Mouse (Mus musculus) forebrain, postnatal 0 days (tissue): ENCODE measurements around the gene Zfp212. TPM values are rescaled to one million over a fixed set of nuclear protein-coding genes. Genes with fewer than 3 reads are reported as not detected.

Experiments
- ATAC-seq: fragments of 200-750 bp; cut with Nextera tagmentation; 2 replicates; pipeline ENCODE4 v1.8.0; 2017; ENCODE audit warnings: mild to moderate bottlenecking, moderate library complexity
- DNase-seq: peaks from one replicate; pipeline ENCODE4 v3.0.0-alpha.2; 2015
- H3K27ac ChIP-seq: fragments of 300-500 bp; sonication (generic); 2 replicates; pipeline ENCODE4 v1.5.1; 2014; ENCODE audit warnings: low read depth, mild to moderate bottlenecking, antibody characterized with exemption, low read length, moderate library complexity, mixed read lengths
- H3K27me3 ChIP-seq: fragments of 300-500 bp; sonication (generic); 2 replicates; pipeline ENCODE4 v1.6.1; 2014; ENCODE audit warnings: mild to moderate bottlenecking, low read length, mixed read lengths; ENCODE audit not compliant: insufficient read depth
- H3K36me3 ChIP-seq: fragments of 300-500 bp; sonication (generic); 2 replicates; pipeline ENCODE4 v1.6.1; 2014; ENCODE audit warnings: mild to moderate bottlenecking, moderate library complexity; ENCODE audit not compliant: insufficient read depth
- H3K4me1 ChIP-seq: fragments of 300-500 bp; sonication (generic); 2 replicates; pipeline ENCODE4 v1.6.1; 2014; ENCODE audit warnings: antibody characterized with exemption; ENCODE audit not compliant: insufficient read depth
- H3K4me2 ChIP-seq: fragments of 300-500 bp; sonication (generic); 2 replicates; pipeline ENCODE4 v1.6.1; 2014; ENCODE audit warnings: low read depth, mild to moderate bottlenecking, moderate library complexity
- H3K4me3 ChIP-seq: fragments of 300-500 bp; sonication (generic); 2 replicates; pipeline ENCODE4 v1.5.1; 2014; ENCODE audit warnings: low read depth, low read length, mixed read lengths
- H3K9ac ChIP-seq: fragments of 300-500 bp; sonication (generic); 2 replicates; pipeline ENCODE4 v1.6.1; 2014; ENCODE audit warnings: mild to moderate bottlenecking
- H3K9me3 ChIP-seq: fragments of 300-500 bp; sonication (generic); 2 replicates; pipeline ENCODE4 v1.6.1; 2016; ENCODE audit warnings: low read length
- CTCF ChIP-seq: sonication (generic); IDR thresholded peaks from 2 replicates; pipeline ENCODE4 v1.5.1; 2016; ENCODE audit warnings: antibody characterized with exemption, control low read depth, low read depth
- WGBS: fragments of 180-500 bp; shearing (Covaris S2); extraction: QIAGEN DNeasy Blood & Tissue Kit; methylation state at CpG from one replicate; pipeline ENCODE4 v1.1.7; 2014; 5-methylcytosine and 5-hydroxymethylcytosine counted together
- polyA plus RNA-seq: library from polyadenylated mRNA; unstranded; fragments of >200 nt; fragmentation: Nextera tagmentation; extraction: Ambion mirVana; gene quantifications from 2 replicates; pipeline ENCODE4 v1.2.1, GENCODE M21; 2015
- total RNA-seq: library from RNA; depleted of rRNA; stranded (reverse); fragments of >200 nt; gene quantifications from 2 replicates; pipeline ENCODE4 v1.2.3, GENCODE M21; 2014; rRNA removed

Gene Zfp212
- total RNA-seq = 12.8 and 17.0 TPM in 2 replicates
- polyA plus RNA-seq = 19.3 and 21.8 TPM in 2 replicates

- DNase-seq (peak; percentile 94), ATAC-seq (peak; percentile 98)
- Histone ChIP-seq H3K9me3 (no peaks in the 10 kb centered on the region), H3K27me3 (no peaks in the 10 kb centered on the region), H3K36me3 (no peaks in the 10 kb centered on the region), H3K27ac (peak within 1 kb of the TSS; percentile 95), H3K4me3 (peak within 1 kb of the TSS; percentile 63), H3K9ac (peak within 1 kb of the TSS; percentile 66), H3K4me1 (peaks cover 10% of the 10 kb centered on the region), H3K4me2 (peak within 1 kb of the TSS; percentile 76)
- peak; percentile 81 for TF ChIP-seq CTCF
- WGBS = under 1% methylated on average over 67 of the region's 67 CpGs
These were observed at the start of gene Zfp212 for GRCm38 (mm10) chr6:47920447-47921340. TSS of gene Zfp212 (plus strand) at chr6:47920476.

GRCm38 (mm10) chr6:47872266-47872665, 48.0 kb upstream of the Zfp212 start:
- H3K9me3 ChIP-seq = no peaks in the 10 kb centered on the region
- 90% methylated on average over 5 of the region's 5 CpGs for whole genome bisulfite sequencing
- ATAC-seq (no peak), DNase-seq (no peak)
- TF ChIP-seq CTCF = no peak
- no peak overlapping the region for H3K27ac ChIP-seq
- no peak overlapping the region for H3K9ac ChIP-seq
- H3K27me3 ChIP-seq = no peaks in the 10 kb centered on the region
- peaks cover 20% of the 10 kb centered on the region for H3K36me3 ChIP-seq
- no peak overlapping the region for H3K4me3 ChIP-seq
- no peak overlapping the region for H3K4me2 ChIP-seq
- no peaks in the 10 kb centered on the region for H3K4me1 ChIP-seq

GRCm38 (mm10) chr6:47877058-47877457, 43.2 kb upstream of the Zfp212 start, which contains the start of gene Zfp282:
TSS of gene Zfp282 (plus strand) at chr6:47877204.
- no peak for ATAC-seq
- no peaks in the 10 kb centered on the region for H3K27me3 ChIP-seq
- peak within 1 kb of the TSS; percentile 66 for H3K4me3 ChIP-seq
- peaks cover 19% of the 10 kb centered on the region for H3K36me3 ChIP-seq
- H3K4me1 ChIP-seq = 0 out of 2 replicates have a peak, but pooled peaks cover 7% of the 10 kb centered on the region
- H3K4me2 ChIP-seq = peak within 1 kb of the TSS; percentile 64
- WGBS = 8% methylated on average over 9 of the region's 9 CpGs
- peak within 1 kb of the TSS; percentile 96 for H3K27ac ChIP-seq
- DNase-seq = no peak
- no peak for TF ChIP-seq CTCF
- H3K9ac ChIP-seq = peak within 1 kb of the TSS; percentile 79
- H3K9me3 ChIP-seq = no peaks in the 10 kb centered on the region

- peak overlapping the region; percentile 96 for H3K27ac ChIP-seq
- peak; percentile 98 for ATAC-seq
- H3K9ac ChIP-seq = peak overlapping the region; percentile 79
- peak overlapping the region; percentile 64 for H3K4me2 ChIP-seq
- peak overlapping the region; percentile 66 for H3K4me3 ChIP-seq
- H3K27me3 ChIP-seq = no peaks in the 10 kb centered on the region
- WGBS = 2% methylated on average over 69 of the region's 71 CpGs
- H3K4me1 ChIP-seq = 0 out of 2 replicates have a peak, but pooled peaks cover 7% of the 10 kb centered on the region
- no peaks in the 10 kb centered on the region for H3K9me3 ChIP-seq
- H3K36me3 ChIP-seq = peaks cover 24% of the 10 kb centered on the region
- peak; percentile 89 for DNase-seq
- peak; percentile 73 for TF ChIP-seq CTCF
These were observed 42.7 kb upstream of the Zfp212 start for GRCm38 (mm10) chr6:47877461-47878132.

GRCm38 (mm10) chr6:47878133-47878514, 42.2 kb upstream of the Zfp212 start:
- H3K36me3 ChIP-seq = peaks cover 29% of the 10 kb centered on the region
- ATAC-seq (no peak), DNase-seq (peak; percentile 60)
- H3K27me3 ChIP-seq = no peaks in the 10 kb centered on the region
- TF ChIP-seq CTCF = no peak
- H3K9ac ChIP-seq = peak overlapping the region; percentile 79
- H3K9me3 ChIP-seq = no peaks in the 10 kb centered on the region
- H3K4me1 ChIP-seq = 0 out of 2 replicates have a peak, but pooled peaks cover 7% of the 10 kb centered on the region
- peak overlapping the region; percentile 96 for H3K27ac ChIP-seq
- peak overlapping the region; percentile 66 for H3K4me3 ChIP-seq
- H3K4me2 ChIP-seq = peak overlapping the region; percentile 64
- WGBS = 2% methylated on average over 11 of the region's 11 CpGs

- Histone ChIP-seq H3K9me3 (no peaks in the 10 kb centered on the region), H3K9ac (peak overlapping the region; percentile 79), H3K27ac (peak overlapping the region; percentile 96; the same call in 1 of the 2 replicates), H3K36me3 (peaks cover 34% of the 10 kb centered on the region), H3K4me3 (peak overlapping the region; percentile 66), H3K4me1 (0 out of 2 replicates have a peak, but pooled peaks cover 7% of the 10 kb centered on the region), H3K27me3 (no peaks in the 10 kb centered on the region), H3K4me2 (peak overlapping the region; percentile 64)
- WGBS = 28% methylated on average over 3 of the region's 3 CpGs
- no peak for TF ChIP-seq CTCF
- no peak for ATAC-seq
- no peak for DNase-seq
These were observed 41.7 kb upstream of the Zfp212 start for GRCm38 (mm10) chr6:47878593-47878992.
